Mouse (Mus musculus): ENCODE measurements around the gene Osbpl11. TPM values are rescaled to one million over a fixed set of nuclear protein-coding genes. Genes with fewer than 3 reads are reported as not detected.
"Not testable (repeated sequence)": the region's sequence is repeated elsewhere in the genome, so short reads cannot be mapped to it uniquely, and the experiment has no call there.

Osbpl11 gene
- total RNA-seq, 2 experiments from 2014 or later, result 18.2 to 18.3 TPM

- DNase-seq (ENCODE audit: low spot score in 2 of 2), result no peak
- no peak overlapping the region for H3K4me3 ChIP-seq
- no peak for TF ChIP-seq CTCF (conservative IDR thresholded peaks at IDR 0.05)
- H3K27ac ChIP-seq, result no peak overlapping the region
Measured at GRCm38 (mm10) chr16:33163330-33164090, 21.4 kb upstream of the Osbpl11 start.

DNA sequence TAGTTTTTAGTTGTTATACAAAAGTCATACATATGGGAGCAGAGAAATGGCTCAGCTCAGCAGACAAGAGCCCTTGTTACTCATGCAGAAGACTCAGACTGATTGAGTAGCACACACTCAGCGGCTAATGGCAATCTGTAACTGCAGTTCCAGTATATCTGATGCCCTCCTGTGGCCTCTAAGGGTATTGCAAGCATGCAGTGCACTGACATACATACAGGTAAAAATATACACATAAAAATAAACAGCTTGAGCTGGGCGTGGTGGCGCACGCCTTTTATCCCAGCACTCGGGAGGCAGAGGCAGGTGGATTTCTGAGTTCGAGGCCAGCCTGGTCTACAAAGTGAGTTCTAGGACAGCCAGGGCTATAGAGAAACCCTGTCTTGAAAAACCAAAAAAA, 18.6 kb upstream of the Osbpl11 start:
- peak; percentile 72 for TF ChIP-seq CTCF (conservative IDR thresholded peaks at IDR 0.05)
- H3K27ac ChIP-seq; DNase-seq (ENCODE audit: low spot score in 2 of 2); H3K4me3 ChIP-seq: not testable (repeated sequence)

DNA sequence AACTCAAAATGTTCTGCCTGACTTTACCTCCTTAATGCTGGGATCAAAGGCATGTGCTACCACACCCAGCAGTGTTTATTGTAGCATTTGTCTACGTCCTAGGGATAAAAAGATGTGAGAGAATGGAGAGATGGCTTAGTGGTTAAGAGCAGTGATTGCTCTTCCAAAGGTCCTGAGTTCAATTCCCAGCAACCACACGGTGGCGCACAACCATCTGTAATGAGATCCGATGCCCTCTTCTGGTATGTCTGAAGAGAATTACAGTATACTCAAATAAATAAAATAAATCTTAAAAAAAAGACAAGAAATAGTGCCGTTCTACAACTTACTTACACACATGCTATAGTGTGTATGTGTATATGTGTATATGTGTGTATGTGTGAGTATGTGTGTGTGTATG, 17.3 kb upstream of the Osbpl11 start:
- H3K27ac ChIP-seq, result no peak overlapping the region
- H3K4me3 ChIP-seq, result no peak overlapping the region
- TF ChIP-seq CTCF (conservative IDR thresholded peaks at IDR 0.05), result peak; percentile 66
- no peak for DNase-seq (ENCODE audit: low spot score in 2 of 2)

DNA sequence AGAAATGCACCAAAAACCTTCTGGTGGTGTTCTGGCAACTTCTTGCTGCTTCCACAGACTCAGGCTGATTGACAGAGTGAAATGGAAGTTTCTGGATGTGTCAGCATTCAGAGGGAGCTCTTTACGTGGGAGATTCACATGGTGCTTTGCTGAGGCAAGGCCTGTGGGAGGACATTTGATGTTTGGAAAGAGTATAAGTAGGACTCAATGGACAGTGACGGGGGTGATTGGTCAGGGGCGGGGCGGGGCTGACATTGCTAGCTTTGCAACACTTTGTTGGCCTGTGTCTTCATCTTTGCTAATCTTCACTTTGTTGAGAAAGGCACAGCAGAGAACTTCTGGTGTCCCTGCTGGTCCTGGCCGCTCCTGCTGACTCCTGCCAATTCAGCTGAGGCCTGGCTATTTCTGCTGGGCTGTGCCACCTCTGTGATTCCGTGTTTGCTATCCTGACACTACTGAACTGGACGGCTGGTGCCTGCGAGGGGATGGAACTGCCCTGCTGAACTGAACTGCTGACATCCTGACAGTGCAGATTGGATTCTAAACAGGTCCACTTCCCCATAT, 15.3 kb upstream of the Osbpl11 start:
- no peak overlapping the region for H3K4me3 ChIP-seq
- no peak for TF ChIP-seq CTCF (conservative IDR thresholded peaks at IDR 0.05)
- no peak for DNase-seq (ENCODE audit: low spot score in 2 of 2)
- H3K27ac ChIP-seq, result no peak overlapping the region

- Histone ChIP-seq H3K27ac (no peak overlapping the region), H3K4me3 (no peak overlapping the region)
- TF ChIP-seq CTCF (conservative IDR thresholded peaks at IDR 0.05), result no peak
- no peak for DNase-seq (ENCODE audit: low spot score in 2 of 2)
Measured at GRCm38 (mm10) chr16:33170716-33171587, 13.9 kb upstream of the Osbpl11 start.

DNA sequence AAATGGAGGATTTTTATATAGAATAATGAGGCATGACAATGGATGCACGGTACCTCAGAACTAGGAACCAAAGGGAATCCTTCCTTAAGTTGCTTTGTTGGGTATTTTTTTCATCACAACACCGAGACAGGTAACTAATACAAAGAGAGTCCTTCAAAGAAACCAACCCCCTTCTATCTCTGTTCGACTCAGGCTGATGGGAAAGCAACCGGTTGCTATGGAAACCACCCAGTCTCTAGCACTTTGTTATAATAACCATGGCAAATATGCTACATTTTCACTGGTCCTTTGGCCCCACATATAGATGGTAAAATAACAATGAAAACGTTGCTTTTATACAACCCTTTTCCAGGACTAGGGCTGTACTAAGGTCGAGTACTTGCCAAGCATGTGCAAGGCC, 13.1 kb upstream of the Osbpl11 start:
- DNase-seq (ENCODE audit: low spot score in 2 of 2), result no peak
- H3K4me3 ChIP-seq, result no peak overlapping the region
- no peak for TF ChIP-seq CTCF (conservative IDR thresholded peaks at IDR 0.05)
- no peak overlapping the region for H3K27ac ChIP-seq

- Histone ChIP-seq H3K27ac (no peak overlapping the region), H3K4me3 (no peak overlapping the region)
- DNase-seq (ENCODE audit: low spot score in 2 of 2), result no peak
- TF ChIP-seq CTCF (conservative IDR thresholded peaks at IDR 0.05), result no peak
Measured at GRCm38 (mm10) chr16:33173151-33173550, 11.7 kb upstream of the Osbpl11 start.

DNA sequence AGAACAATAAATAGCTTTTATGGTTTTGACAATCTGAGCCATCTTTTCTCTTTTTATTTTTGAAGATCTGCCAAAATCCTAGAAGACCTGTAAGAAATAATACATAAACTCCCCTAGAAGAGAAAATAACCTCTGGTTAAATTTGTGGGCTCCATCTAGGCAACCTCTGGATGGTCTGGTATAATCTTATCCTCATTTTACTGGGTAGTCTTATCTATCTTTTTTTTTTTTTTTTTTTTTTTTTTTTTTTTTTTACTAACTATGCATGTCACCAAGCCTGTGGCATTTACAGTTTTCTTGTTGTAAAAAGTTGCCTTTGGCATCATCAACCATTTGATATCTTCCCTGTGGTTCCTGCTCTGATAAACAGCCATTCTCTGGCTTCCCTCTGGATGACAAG, 10.2 kb upstream of the Osbpl11 start:
- H3K27ac ChIP-seq, result no peak overlapping the region
- no peak for DNase-seq (ENCODE audit: low spot score in 2 of 2)
- TF ChIP-seq CTCF (conservative IDR thresholded peaks at IDR 0.05), result no peak
- H3K4me3 ChIP-seq, result no peak overlapping the region

GRCm38 (mm10) chr16:33176831-33177230, 8.0 kb upstream of the Osbpl11 start:
- not testable (repeated sequence) for DNase-seq (ENCODE audit: low spot score in 2 of 2); H3K27ac ChIP-seq; H3K4me3 ChIP-seq

- H3K4me3 ChIP-seq, result no peak overlapping the region
Measured at GRCm38 (mm10) chr16:33177722-33178121, 7.1 kb upstream of the Osbpl11 start.

DNA sequence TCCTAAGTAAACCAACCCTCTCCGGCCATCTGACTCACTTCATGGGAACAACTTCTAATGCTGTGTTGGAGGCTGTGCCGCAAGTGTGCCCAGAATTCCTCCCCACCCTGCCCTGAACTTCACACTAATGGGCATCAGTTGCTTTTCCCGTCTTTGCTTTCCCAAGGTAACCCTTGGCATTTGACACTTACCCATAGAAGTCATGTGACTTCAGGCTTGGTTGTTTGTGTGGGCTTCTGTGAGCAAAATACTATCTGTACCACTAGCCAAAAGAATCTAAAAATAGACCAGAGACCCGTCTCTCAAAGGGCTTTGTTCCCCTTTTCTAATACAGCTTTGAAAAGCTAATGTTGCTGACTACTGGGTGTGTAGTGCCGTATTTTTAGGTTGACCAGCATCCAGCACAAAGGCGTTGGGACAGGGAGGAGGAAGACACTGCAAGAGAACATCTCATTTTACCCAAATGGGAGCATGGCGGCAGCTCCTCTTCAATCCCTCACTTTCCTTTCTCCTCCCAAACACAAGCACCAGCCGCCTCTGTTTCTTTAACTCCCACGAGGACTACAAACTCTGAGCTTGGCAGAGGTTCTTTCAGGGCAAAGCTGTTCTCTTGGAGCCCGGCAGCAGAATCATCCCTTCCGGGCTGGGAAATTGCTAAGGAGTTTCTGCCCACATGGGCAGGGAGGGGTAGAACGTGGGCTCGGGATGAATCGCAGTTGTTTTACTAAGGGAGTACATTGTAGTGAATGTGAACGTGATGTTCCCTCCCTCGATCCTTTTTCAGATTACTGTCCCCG, 6.4 kb upstream of the Osbpl11 start:
- Histone ChIP-seq H3K27ac (peak overlapping the region; percentile 89), H3K4me3 (peak overlapping the region; percentile 43)
- peak; percentile 68 to 74 for DNase-seq (ENCODE audit: low spot score in 2 of 2)
- no peak for TF ChIP-seq CTCF (conservative IDR thresholded peaks at IDR 0.05)

More at GRCm38 (mm10) chr16:33177722-33178121, 7.1 kb upstream of the Osbpl11 start:
- peak overlapping the region; percentile 89; the same call in 1 of the 2 replicates for H3K27ac ChIP-seq
- no peak for DNase-seq (ENCODE audit: low spot score in 2 of 2)
- no peak for TF ChIP-seq CTCF (conservative IDR thresholded peaks at IDR 0.05)

DNA sequence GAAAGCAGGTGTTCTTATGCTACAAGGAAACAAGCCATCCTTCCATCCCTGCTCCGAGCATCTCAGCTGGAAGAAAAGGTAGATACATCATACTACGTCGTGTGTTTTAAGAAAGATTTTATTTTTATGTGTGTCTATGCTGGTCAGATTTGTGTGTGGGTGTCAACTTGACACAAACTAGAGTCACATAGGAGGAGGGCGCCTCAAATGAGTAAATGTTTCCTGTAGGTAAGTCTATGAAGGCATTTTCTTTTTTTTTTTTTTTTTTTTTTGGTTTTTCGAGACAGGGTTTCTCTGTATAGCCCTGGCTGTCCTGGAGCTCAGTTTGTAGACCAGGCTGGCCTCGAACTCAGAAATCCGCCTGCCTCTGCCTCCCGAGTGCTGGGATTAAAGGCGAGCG, 5.6 kb upstream of the Osbpl11 start:
- Histone ChIP-seq H3K4me3 (peak overlapping the region; percentile 43), H3K27ac (peak overlapping the region; percentile 89)
- DNase-seq (ENCODE audit: low spot score in 2 of 2), result not testable (repeated sequence)
